Mouse (Mus musculus) left cerebral cortex, postnatal 4 days (tissue): Measurements from ENCODE around the gene Dyrk1b. TPM values are rescaled to one million over a fixed set of nuclear protein-coding genes. Genes with fewer than 3 reads are reported as not detected.
"Not testable (repeated sequence)": the region's sequence is repeated elsewhere in the genome, so short reads cannot be mapped to it uniquely, and the experiment has no call there.

Experiments used
- DNase-seq: peaks from one replicate; pipeline ENCODE4 v3.0.0-alpha.2; 2022
- intact Hi-C: fragments of 180-260 bp; cut with DNase I; formaldehyde crosslinking; loops from one replicate; pipeline ENCODE4 v1.15.1; 2025
- total RNA-seq, 2 experiments: library from RNA; stranded (reverse); gene quantifications; 2 replicates each; pipeline ENCODE4 v1.2.3; 2021

The Dyrk1b gene
- total RNA-seq, 2 experiments from 2014 or later = 27.9 TPM

- peak; percentile 13 for DNase-seq
- intact Hi-C loops = loop anchor here (10.0 kb wide), 1 partner anchor 118 kb away; the partner anchor contains the start of gene Dll3
These were observed 7.4 kb downstream of the Dyrk1b start for GRCm38 (mm10) chr7:28186631-28187030.

GRCm38 (mm10) chr7:28191489-28191888, 12.2 kb downstream of the Dyrk1b start:
- intact Hi-C loops = no loop called here
- no peak for DNase-seq

- intact Hi-C loops = no loop called here
- no peak for DNase-seq
These were observed 12.6 kb downstream of the Dyrk1b start for GRCm38 (mm10) chr7:28191903-28192302.

DNA sequence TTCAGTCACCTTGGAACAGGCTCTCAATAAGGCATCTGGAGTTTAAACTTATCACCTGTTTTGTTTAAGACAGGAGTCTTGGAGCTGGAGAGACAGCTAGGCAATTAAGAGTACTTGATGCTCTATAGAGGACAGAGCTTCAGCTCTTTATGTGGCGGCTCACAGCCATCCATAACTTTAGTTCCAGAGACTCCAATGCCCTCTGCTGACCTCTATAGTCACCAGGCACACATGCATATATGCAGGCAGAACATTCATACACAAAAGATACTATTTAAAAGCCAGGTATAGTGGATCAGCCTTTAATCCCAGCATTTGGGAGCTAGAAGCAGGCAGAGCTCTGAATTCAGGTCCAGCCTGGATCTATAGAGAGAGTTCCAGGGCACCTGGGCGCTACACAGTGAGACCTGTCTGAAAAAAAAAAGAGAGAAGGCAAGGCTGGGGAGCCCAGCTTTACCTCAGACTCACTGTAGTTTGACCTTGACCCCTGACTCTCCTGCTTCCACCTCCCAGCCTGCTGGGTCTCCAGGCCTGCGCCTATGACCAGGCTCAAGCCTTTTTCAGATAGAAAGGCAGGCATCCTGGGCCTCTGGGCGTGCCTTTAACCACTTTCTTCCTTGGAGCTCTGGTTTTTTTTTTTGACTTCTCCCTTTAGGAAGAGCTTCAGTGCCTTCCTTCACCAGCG, 16.3 kb downstream of the Dyrk1b start:
- DNase-seq = no peak
- intact Hi-C loops = no loop called here

GRCm38 (mm10) chr7:28196528-28196927, 17.3 kb downstream of the Dyrk1b start:
- DNase-seq = no peak
- intact Hi-C loops = no loop called here

GRCm38 (mm10) chr7:28199054-28199453, 19.8 kb downstream of the Dyrk1b start:
- no peak for DNase-seq

GRCm38 (mm10) chr7:28203207-28204108, 24.2 kb downstream of the Dyrk1b start:
- no peak for DNase-seq

More at GRCm38 (mm10) chr7:28199054-28199453, 19.8 kb downstream of the Dyrk1b start:
- intact Hi-C loops = no loop called here

DNA sequence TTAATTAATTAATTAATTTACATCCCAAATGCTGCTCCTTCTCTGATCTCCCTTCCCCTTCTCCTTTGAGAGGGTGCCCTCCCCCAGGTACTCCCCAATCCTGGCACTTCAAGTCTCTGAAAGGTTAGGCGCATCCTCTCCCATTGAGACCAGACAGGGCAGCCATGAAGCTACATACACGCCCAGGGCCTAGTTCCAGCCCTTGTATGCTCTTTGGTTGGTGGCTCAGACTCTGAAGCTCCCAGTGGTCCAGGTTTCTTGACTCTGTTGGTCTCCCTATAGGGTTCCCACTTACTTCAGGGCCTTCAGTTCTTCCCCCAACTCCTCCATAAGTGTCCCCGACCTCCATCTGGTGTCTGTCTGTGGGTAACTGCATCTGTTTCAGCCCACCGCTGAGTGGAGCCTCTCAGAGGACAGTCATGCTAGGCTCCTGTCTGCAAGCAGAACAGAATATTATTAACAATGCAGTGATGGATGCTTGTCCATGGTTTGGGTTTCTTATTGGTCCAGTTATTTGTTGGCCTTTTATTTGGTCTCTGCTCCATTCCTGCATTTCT, 26.9 kb downstream of the Dyrk1b start:
- intact Hi-C loops = no loop called here
- peak; percentile 33 for DNase-seq

More at GRCm38 (mm10) chr7:28203207-28204108, 24.2 kb downstream of the Dyrk1b start:
- intact Hi-C loops = no loop called here

DNA sequence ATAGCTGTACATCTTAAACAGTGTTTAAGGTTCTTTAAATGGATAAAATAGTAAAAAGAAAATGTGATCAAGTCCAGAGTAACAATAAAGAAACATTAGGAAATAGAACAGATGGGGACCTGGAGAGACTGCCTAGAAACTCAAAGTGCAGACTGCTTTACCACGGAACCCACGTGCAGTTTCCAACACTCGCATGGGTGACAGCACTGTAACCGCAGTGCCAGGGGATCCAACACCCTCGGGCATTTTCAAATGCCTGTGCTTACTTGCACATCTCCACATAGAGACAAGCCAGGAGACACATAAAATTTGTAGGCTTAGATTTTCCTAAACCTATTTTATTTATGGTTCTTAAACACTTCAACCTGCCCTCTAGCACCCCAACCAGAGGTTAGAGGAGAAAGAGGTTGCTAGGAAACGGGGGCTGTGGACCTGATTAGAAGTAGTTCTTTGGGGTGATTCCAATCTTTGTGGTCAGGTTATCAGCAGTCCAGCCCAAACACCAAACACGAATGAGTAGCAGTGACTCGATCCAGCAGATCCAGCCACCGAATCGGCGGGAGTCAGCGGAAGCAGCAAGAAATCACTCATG, 29.2 kb downstream of the Dyrk1b start:
- no peak for DNase-seq
- intact Hi-C loops = no loop called here

GRCm38 (mm10) chr7:28208988-28209508, 29.8 kb downstream of the Dyrk1b start:
- peak; percentile 37 for DNase-seq
- intact Hi-C loops = no loop called here

DNA sequence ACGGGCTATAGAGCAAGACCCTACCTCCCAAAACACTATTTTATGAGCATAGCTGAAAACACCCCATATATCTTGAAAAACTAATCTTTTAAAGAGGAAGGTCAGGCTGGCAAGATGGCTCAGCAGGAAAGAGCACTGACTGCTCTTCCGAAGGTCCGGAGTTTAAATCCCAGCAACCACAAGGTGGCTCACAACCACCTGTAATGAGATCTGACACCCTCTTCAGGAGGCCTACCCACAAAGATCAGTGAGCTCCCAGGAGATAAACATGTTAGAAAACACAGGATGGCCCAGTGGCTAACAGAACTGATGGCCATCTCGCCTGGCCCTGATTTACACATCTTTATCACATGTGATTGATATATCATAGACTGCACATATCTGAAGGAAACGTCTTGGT, 31.5 kb downstream of the Dyrk1b start:
- intact Hi-C loops = no loop called here
- DNase-seq = no peak

GRCm38 (mm10) chr7:28214142-28214541, 34.9 kb downstream of the Dyrk1b start:
- intact Hi-C loops = no loop called here
- peak; percentile 72 for DNase-seq

DNA sequence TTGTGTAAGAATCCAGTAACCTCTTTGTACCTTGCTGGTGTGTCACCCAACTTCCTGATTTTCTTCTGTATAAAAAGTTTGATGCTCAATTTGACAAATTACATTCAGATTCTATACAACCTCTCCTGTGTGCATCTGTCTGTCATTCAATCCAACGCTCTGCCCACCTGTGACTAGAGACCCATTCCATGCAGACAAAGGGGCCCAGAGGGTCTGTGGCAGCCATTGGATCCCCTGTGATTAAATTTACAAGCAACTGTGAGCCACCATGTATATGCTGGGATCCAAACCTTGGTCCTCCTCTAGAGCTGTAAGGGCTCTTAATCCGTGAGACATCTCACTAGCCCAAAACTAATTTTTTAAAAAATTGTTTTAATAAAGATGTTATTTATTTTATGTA, 36.7 kb downstream of the Dyrk1b start:
- intact Hi-C loops = not testable (repeated sequence)

DNA sequence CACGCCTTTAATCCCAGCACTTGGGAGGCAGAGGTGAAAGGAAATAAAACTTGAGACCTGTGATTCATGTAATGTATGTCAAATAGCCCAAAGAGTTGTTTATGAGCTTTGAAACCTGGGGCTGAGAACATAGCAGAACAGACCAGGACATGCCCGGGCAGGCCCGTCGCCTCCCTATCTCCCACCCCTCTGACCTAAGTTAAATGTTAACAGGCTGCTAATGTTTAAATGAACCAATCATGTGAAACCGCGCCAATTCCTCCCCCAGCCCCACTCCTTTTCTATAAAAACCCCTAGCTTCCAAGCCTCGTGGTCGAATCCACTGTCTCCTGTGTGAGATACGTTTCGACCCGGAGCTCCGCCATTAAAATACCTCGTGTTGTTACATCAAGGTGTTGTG, 38.5 kb downstream of the Dyrk1b start:
- intact Hi-C loops, DNase-seq: not testable (repeated sequence)

More for the DNA sequence above, 36.7 kb downstream of the Dyrk1b start:
- DNase-seq = not testable (repeated sequence)

- DNase-seq = peak; percentile 86
- intact Hi-C loops = not testable (repeated sequence)
These were observed 39.9 kb downstream of the Dyrk1b start for GRCm38 (mm10) chr7:28218951-28219740.

- DNase-seq, intact Hi-C loops: not testable (repeated sequence)
These were observed 47.6 kb downstream of the Dyrk1b start for GRCm38 (mm10) chr7:28226836-28227235.

GRCm38 (mm10) chr7:28227421-28227820, 48.2 kb downstream of the Dyrk1b start:
- intact Hi-C loops, DNase-seq: not testable (repeated sequence)
